Mouse (Mus musculus): Measurements from ENCODE around the gene Gm20716.

The Gm20716 gene

GRCm38 (mm10) chr2:168229116-168230025 is 793 bp downstream of the Gm20716 start:
- no peak for DNase-seq (ENCODE audit: low spot score)

DNA sequence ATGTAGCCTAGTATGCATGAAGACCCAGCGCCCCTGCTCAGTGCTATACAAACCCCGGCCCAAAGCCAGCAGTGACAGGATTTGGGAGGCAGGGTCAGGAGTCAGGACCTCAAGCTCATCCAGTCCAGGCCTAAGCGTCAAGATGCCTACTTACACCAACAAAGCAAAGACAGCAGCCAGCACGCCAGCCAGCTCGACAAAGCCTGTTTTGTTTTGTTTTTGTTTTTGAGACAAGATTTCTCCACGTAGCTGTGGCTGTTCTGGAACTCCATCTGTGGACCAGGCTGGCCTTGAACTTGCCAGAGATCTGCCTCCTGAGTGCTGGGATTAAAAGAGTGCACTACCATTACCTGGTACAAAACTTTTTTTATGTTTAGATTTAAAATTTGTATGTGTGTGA is 6.8 kb downstream of the Gm20716 start:
- no peak for DNase-seq (ENCODE audit: low spot score)

GRCm38 (mm10) chr2:168213788-168214397 is 16.3 kb downstream of the Gm20716 start:
- no peak for DNase-seq (ENCODE audit: low spot score)

GRCm38 (mm10) chr2:168207883-168208282 is 22.3 kb downstream of the Gm20716 start:
- no peak for DNase-seq (ENCODE audit: low spot score)

- DNase-seq (ENCODE audit: low spot score), result peak; percentile 90
Observed at GRCm38 (mm10) chr2:168206725-168207644, 23.2 kb downstream of the Gm20716 start, which contains the start of gene Adnp. Adnp (minus strand) TSS chr2:168207112.

DNA sequence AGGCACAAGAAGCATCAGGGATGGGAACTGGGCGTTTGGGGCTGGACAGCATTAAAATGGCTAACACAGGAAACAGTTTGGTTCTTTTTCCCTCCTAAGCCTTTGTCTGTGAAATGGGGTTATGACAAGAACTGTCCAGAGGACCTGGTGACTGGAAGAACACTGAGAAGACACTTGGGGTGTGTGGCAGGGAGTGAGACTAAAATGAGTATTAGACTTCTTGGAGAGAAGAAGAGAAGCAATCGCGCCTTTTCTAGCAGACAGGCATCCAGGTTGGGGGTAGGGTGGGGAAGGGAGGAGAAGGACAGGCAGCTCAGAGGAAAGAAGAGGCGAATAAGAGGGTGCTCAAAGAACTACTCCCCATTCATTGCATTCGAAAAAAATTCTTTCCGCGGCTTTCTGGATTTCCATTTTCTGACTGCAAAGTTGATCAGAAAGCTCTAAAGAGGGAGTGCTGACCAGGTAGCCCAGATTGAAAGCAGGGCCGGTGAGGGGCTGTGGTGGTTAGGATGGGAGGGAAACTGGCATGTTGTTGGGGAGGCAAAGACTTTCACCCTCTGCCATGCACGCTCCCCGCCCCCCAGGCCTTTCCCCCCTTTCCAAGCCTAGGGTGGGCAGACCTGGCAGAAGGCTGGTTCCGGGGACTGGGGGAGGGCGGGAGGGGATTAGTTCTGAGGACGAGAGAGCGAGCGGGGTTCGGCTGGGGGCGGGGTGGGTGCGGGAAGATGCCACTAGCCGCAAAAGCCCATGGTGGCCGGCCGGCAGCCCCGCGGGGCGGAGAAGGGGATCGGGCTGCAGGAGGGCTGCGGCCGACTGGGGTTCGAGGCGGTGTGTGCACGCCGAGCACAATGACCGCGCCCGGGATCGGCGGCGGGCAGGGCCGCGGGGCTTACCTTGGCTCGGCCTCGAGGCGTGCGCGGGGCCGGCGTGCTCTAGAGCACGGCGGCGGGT is 24.2 kb downstream of the Gm20716 start:
- no peak for DNase-seq (ENCODE audit: low spot score)

- peak; percentile 49 for DNase-seq (ENCODE audit: low spot score)
Observed at GRCm38 (mm10) chr2:168205265-168205664, 24.9 kb downstream of the Gm20716 start.

GRCm38 (mm10) chr2:168204476-168204999 is 25.6 kb downstream of the Gm20716 start:
- no peak for DNase-seq (ENCODE audit: low spot score)

DNA sequence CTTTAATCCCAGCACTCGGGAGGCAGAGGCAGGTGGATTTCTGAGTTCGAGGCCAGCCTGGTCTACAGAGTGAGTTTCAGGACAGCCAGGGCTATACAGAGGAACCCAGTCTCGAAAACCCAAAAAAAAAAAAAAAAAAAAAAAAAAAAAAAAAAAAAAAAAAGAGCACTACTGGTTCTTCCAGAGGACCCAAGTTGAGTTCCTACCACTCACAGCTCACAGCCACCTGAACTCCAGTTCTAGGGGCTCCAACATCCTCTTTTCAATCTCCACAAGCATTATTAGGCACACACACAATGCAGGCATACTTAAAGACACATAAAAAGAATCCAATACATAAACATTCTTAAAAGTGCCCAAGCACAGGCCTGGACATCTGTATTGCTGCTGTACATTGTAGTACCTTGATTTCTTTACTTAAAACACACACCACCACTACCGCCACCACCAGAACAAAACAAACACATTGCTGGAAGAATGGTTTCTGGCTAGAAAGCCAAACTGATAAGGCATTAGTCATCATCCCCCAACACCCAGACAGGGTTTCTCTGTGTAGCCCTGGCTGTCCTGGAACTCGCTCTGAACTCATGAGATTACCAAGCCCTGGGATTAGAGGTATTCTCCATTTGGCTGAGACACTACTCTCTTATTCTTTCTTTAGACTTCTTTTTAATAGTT is 30.0 kb downstream of the Gm20716 start:
- no peak for DNase-seq (ENCODE audit: low spot score)

GRCm38 (mm10) chr2:168199476-168199875 is 30.7 kb downstream of the Gm20716 start:
- no peak for DNase-seq (ENCODE audit: low spot score)

DNA sequence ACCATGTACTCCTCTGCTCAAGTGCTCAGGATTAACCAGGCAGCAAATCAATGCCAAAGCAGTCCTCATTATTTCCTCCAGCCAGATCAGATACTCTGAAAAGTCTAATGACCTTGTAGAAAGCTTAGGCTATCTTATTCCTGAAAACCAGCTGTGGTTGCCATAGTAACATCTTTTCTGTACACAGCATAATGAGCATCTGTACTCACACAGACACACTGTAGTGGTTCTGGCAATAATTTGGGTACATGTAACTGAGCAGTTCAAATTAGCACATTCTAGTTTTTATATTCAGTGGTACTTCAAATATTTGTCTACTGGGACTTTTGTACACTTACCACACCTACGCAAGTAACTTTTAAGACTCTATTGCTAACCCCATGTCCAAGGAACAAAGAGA is 31.7 kb downstream of the Gm20716 start:
- DNase-seq (ENCODE audit: low spot score), result no peak

- no peak for DNase-seq (ENCODE audit: low spot score)
Observed at GRCm38 (mm10) chr2:168195721-168196120, 34.4 kb downstream of the Gm20716 start.

DNA sequence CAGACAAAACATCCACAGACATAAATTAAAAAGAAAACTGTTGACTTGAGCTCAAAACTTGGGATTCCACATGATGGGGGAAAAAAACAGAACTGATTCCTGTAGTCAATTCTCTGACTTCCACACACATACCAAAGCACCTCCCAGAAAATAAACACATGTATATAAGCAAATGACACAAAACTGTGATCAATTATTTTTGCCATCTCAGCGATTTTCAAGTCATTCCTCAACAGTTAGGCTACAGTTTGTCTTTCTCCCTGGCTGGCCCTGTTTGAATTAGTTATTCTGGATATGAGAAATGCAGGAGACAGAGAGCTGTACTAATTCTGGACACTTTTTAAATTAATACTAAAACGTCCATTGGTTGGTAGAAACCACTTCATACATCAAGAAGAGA is 36.5 kb downstream of the Gm20716 start:
- no peak for DNase-seq (ENCODE audit: low spot score)

DNA sequence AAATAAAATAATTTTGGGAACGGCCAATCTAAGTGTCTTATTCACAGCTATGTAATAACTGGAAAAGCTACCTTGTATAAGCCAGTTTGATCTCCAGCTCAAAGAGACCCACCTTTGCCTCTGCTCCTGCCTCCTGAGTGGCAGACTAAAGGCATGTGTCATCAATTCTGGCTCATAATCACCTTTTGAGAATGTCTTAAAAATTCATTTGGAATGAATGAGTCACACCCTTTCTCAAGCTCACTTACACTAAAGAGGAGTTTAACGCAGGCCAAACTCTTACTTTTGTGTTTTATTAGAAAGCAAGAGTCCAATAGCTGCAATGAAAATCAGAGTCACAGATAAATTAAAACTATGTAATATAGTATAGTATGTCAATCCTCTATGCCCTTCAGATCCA is 38.3 kb downstream of the Gm20716 start:
- no peak for DNase-seq (ENCODE audit: low spot score)

- no peak for DNase-seq (ENCODE audit: low spot score)
Observed at GRCm38 (mm10) chr2:168175946-168176345, 54.2 kb downstream of the Gm20716 start.

DNA sequence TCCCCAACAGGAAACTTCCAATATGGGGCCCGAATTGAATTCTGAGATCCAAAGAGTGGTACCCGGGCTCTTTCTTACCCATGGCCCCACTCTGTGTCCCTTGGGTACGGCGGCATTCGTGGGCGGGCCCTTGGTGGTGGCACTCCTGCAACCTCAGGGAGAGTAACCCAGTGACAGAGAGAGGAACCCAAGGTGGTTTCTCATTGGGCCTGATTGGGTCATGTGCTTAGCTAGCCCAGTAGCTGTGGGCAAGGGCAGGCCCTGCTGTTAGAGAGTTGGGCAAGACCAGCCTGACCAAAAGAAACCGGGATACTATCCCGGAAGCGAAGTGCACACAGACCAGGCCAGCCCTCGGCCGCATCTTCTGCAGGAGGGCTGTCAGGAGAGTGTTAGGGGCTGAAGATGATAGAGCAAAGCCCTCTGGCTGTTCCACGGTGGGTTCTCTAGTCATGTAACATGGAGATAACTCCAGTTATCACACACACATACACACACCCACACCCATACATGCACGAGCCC is 59.9 kb downstream of the Gm20716 start:
- peak; percentile 36 for DNase-seq (ENCODE audit: low spot score)

GRCm38 (mm10) chr2:168169800-168170113 is 60.4 kb downstream of the Gm20716 start:
- no peak for DNase-seq (ENCODE audit: low spot score)

DNA sequence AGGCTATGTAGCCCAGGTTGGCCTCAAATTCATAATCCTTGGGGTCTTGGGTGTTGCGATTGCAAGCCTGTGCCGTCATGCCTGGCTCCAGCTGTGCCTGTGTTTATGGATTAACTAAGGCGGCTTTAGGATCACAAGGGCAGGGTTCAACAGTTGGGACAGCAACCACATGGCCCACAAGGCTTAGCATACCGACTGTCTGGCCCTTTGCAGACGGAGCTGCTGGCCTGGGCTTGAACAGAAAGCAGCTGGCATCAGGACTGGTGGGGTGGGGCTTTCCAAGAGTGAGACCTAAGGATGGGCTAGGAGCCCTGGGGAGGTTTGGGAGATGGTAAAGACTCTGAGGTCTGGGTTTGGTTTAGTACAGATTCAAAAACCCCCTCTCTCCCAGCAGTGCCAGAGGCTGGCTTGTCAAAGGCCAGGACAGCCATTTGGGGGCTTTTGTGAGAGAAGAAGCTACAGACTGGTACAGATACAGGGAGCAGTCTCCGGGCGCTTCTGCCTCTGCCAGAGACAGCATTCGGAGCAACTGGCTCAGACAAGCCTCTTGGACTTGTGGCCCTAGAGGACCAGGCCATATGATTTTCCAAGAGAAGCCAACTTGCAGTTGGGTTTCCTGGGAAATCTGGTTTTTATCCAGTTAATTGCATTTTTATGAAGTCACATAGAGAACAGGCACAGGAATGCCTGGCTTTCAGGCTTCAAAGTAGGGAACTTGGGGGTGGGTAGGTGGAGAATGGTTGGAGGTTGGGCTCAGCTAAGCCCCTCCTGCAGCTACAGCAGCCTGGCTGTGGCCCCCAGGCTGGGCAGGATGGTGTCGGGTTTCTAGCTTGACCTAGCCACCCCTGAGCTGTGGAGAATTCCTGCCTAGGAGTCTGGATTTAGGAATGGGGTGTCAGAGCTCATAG is 61.0 kb downstream of the Gm20716 start:
- DNase-seq (ENCODE audit: low spot score), result no peak

- DNase-seq (ENCODE audit: low spot score), result no peak
Observed at GRCm38 (mm10) chr2:168167781-168168180, 62.4 kb downstream of the Gm20716 start.
